Mouse (Mus musculus) neural tube, embryonic 13.5 days (tissue): ENCODE measurements at regions not wholly inside any gene's neighbourhood (a gene's known extent, or its start where the extent isn't known, plus 50 kb on each side); places are given as distances from the start of the nearest gene placed in this dataset.
"Not testable (repeated sequence)": the region's sequence is repeated elsewhere in the genome, so short reads cannot be mapped to it uniquely, and the experiment has no call there.

Source experiments
- ATAC-seq: fragments of 200-750 bp; cut with Nextera tagmentation; 2 replicates; pipeline ENCODE4 v1.8.0; 2017; ENCODE audit warnings: low read depth, mild to moderate bottlenecking, moderate TSS enrichment, moderate library complexity
- H3K27ac ChIP-seq: fragments of 300-500 bp; sonication (generic); replicated peaks from 2 replicates; pipeline ENCODE4 v1.5.1; 2015; ENCODE audit warnings: moderate library complexity, mild to moderate bottlenecking, inconsistent platforms
- H3K27me3 ChIP-seq: fragments of 300-500 bp; sonication (generic); 2 replicates; pipeline ENCODE4 v1.6.1; 2015; ENCODE audit warnings: mild to moderate bottlenecking, inconsistent platforms
- H3K36me3 ChIP-seq: fragments of 300-500 bp; sonication (generic); 2 replicates; pipeline ENCODE4 v1.6.1; 2015; ENCODE audit warnings: mild to moderate bottlenecking, inconsistent platforms
- H3K4me1 ChIP-seq: fragments of 300-500 bp; sonication (generic); replicated peaks from 2 replicates; pipeline ENCODE4 v1.6.1; 2015; ENCODE audit warnings: inconsistent platforms
- H3K4me2 ChIP-seq: fragments of 300-500 bp; sonication (generic); 2 replicates; pipeline ENCODE4 v1.6.1; 2015; ENCODE audit warnings: inconsistent platforms, mild to moderate bottlenecking, moderate library complexity
- H3K4me3 ChIP-seq: fragments of 300-500 bp; sonication (generic); 2 replicates; pipeline ENCODE4 v1.5.1; 2015; ENCODE audit warnings: mild to moderate bottlenecking, inconsistent platforms
- H3K9ac ChIP-seq: fragments of 300-500 bp; sonication (generic); 2 replicates; pipeline ENCODE4 v1.6.1; 2015; ENCODE audit warnings: moderate library complexity, mild to moderate bottlenecking, inconsistent platforms
- H3K9me3 ChIP-seq: fragments of 300-500 bp; sonication (generic); 2 replicates; pipeline ENCODE4 v1.6.1; 2016; ENCODE audit warnings: inconsistent platforms
- WGBS: fragments of 180-500 bp; shearing (Covaris S2); methylation state at CpG from one replicate; pipeline ENCODE4 v1.1.7; 2015; 5-methylcytosine and 5-hydroxymethylcytosine counted together

GRCm38 (mm10) chr6:16365450-16365849 lies 532.8 kb downstream of the Tfec start:
- no peaks in the 10 kb centered on the region for H3K4me1 ChIP-seq
- no peaks in the 10 kb centered on the region for H3K36me3 ChIP-seq
- no peaks in the 10 kb centered on the region for H3K9me3 ChIP-seq
- no peaks in the 10 kb centered on the region for H3K27me3 ChIP-seq
- H3K9ac ChIP-seq = no peak overlapping the region
- no peak overlapping the region for H3K4me2 ChIP-seq
- ATAC-seq = no peak
- 91% methylated on average over 1 of the region's 1 CpGs for WGBS
- H3K27ac ChIP-seq = no peak overlapping the region
- H3K4me3 ChIP-seq = no peak overlapping the region

GRCm38 (mm10) chr6:16362057-16362456 lies 536.2 kb downstream of the Tfec start:
- no peaks in the 10 kb centered on the region for H3K9me3 ChIP-seq
- 48% methylated on average over 4 of the region's 4 CpGs for WGBS
- no peak for ATAC-seq
- H3K27ac ChIP-seq = no peak overlapping the region
- H3K9ac ChIP-seq = no peak overlapping the region
- no peaks in the 10 kb centered on the region for H3K27me3 ChIP-seq
- H3K4me2 ChIP-seq = no peak overlapping the region
- H3K4me1 ChIP-seq = no peaks in the 10 kb centered on the region
- no peak overlapping the region for H3K4me3 ChIP-seq
- H3K36me3 ChIP-seq = no peaks in the 10 kb centered on the region

DNA sequence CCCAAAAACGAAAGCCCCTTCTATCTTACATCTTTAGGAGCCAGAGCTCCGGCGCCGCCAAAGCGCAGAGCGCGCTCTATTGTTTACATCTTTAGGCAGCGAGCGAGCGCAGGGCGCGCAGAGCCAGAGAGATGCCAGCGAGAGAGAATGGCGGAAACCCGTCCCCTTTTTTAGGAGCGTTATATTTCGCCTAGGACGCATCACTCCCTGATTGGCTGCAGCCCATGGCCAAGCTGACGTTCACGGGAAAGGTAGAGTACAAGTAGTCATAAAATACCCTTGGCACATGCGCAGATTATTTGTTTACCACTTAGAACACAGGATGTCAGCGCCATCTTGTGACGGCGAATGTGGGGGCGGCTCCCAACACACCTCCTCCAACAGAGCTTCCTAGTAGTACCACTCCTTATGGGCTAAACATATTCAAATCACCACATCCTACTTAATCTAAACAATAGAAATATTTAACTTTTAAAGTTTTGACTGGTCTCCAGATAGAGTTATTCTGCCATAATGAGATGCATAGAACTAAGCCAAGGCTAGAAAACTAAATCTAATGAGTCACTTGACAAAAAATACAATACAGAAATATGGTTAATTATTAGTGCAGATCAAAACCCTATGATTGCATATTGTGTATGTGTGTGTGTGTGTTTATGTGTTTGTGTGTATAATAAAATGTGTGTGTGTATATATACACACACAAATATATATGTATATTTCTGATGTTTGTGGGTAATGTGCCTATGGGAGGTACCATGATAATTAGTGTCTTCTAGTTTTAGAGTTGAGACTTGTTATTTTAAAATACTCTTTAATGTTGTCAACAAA lies 538.1 kb downstream of the Tfec start:
- Histone ChIP-seq H3K4me2 (0 out of 2 replicates have a peak overlapping the region, but pooled peaks have one; percentile 42), H3K4me3 (peak overlapping the region; percentile 31)
- not testable (repeated sequence) for H3K9me3 ChIP-seq, H3K36me3 ChIP-seq, H3K9ac ChIP-seq, H3K4me1 ChIP-seq, H3K27ac ChIP-seq, H3K27me3 ChIP-seq
- peak; percentile 86 for ATAC-seq
- WGBS = 40% methylated on average over 24 of the region's 25 CpGs

GRCm38 (mm10) chr6:16359464-16359863 lies 538.8 kb downstream of the Tfec start:
- Histone ChIP-seq H3K27me3 (no peaks in the 10 kb centered on the region), H3K9ac (0 out of 2 replicates have a peak overlapping the region, but pooled peaks have one; percentile 31), H3K36me3 (no peaks in the 10 kb centered on the region), H3K4me2 (peak overlapping the region; percentile 42), H3K9me3 (no peaks in the 10 kb centered on the region), H3K4me3 (peak overlapping the region; percentile 31), H3K27ac (no peak overlapping the region), H3K4me1 (no peaks in the 10 kb centered on the region)
- 52% methylated on average over 6 of the region's 7 CpGs for WGBS
- peak; percentile 69 for ATAC-seq

GRCm38 (mm10) chr6:16333638-16334037 lies 564.6 kb downstream of the Tfec start:
- Histone ChIP-seq H3K27me3 (no peaks in the 10 kb centered on the region), H3K4me3 (no peak overlapping the region), H3K27ac (no peak overlapping the region), H3K4me1 (no peaks in the 10 kb centered on the region), H3K36me3 (no peaks in the 10 kb centered on the region), H3K4me2 (no peak overlapping the region), H3K9ac (no peak overlapping the region), H3K9me3 (no peaks in the 10 kb centered on the region)
- no peak for ATAC-seq
- WGBS = 46% methylated on average over 8 of the region's 8 CpGs

GRCm38 (mm10) chr6:16314305-16315010 lies 583.8 kb downstream of the Tfec start:
- H3K4me2 ChIP-seq = no peak overlapping the region
- 89% methylated on average over 15 of the region's 15 CpGs for WGBS
- H3K4me1 ChIP-seq = peaks cover 24% of the 10 kb centered on the region
- no peaks in the 10 kb centered on the region for H3K36me3 ChIP-seq
- H3K4me3 ChIP-seq = no peak overlapping the region
- no peak for ATAC-seq
- H3K9ac ChIP-seq = no peak overlapping the region
- H3K9me3 ChIP-seq = no peaks in the 10 kb centered on the region
- H3K27ac ChIP-seq = no peak overlapping the region
- H3K27me3 ChIP-seq = no peaks in the 10 kb centered on the region

DNA sequence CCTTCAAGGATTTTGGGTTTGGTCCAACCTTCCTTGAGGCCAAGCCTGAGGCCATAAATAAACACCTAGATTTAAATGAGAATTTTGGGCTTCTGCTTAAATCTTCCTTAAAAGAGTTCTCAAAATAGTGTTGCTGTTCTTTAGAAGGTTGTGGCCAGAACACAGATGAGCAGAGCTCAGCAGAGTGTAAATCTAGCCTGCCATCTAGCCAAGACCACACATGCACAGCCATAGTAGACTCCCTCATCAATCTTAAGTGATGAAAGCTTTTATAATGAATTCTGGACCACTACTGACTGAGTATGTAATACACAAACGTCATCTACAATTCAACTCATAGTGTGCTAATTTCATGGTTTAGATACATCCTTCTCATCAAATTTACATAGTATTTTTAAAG lies 585.3 kb downstream of the Tfec start:
- H3K27ac ChIP-seq = no peak overlapping the region
- no peak for ATAC-seq
- WGBS = 7% methylated on average over 1 of the region's 1 CpGs
- H3K4me2 ChIP-seq = no peak overlapping the region
- H3K9ac ChIP-seq = no peak overlapping the region
- no peaks in the 10 kb centered on the region for H3K27me3 ChIP-seq
- no peaks in the 10 kb centered on the region for H3K36me3 ChIP-seq
- H3K9me3 ChIP-seq = no peaks in the 10 kb centered on the region
- peaks cover 20% of the 10 kb centered on the region for H3K4me1 ChIP-seq
- H3K4me3 ChIP-seq = no peak overlapping the region

DNA sequence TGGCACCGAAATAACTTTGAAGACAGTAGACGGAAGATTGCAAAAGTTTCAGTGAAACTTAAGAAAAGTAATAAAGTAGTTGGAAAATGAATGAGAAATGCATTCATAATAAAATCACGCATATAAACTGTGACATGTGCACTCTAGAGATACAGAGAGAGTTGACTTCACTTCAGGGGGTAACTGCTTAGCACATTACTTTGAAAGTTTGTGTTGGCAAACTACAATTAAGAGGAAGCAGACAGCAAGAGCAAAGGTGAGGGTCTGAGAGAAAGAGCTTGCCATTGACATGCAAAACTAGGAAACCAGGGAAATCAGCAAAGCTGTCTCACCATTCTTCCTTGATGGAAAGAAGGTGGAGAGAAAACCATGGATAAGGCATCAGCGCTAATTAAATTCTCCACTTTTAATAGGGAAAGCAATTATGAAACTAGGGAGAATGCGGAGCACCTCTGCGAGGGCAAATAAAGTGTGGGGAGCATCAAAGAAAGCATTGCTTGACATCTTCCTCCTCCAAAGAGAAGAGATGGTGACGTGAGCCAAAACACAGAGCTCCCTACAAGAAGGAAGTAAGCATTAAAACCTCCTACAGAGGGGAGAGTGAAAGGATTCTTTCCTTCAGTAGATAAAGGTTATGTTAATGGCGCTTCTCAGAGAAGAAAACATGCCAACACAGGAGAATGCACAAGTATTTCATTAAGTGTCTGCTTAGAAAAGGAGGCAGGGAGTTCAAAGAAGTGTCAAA lies 563.0 kb downstream of the Mdfic start:
- no peak for ATAC-seq
- Histone ChIP-seq H3K36me3 (no peaks in the 10 kb centered on the region), H3K4me2 (no peak overlapping the region), H3K4me3 (no peak overlapping the region), H3K27me3 (no peaks in the 10 kb centered on the region), H3K4me1 (no peaks in the 10 kb centered on the region), H3K27ac (no peak overlapping the region), H3K9me3 (no peaks in the 10 kb centered on the region), H3K9ac (no peak overlapping the region)
- 49% methylated on average over 8 of the region's 8 CpGs for WGBS

GRCm38 (mm10) chr6:16281938-16282337 lies 561.5 kb downstream of the Mdfic start:
- ATAC-seq = no peak
- no peaks in the 10 kb centered on the region for H3K36me3 ChIP-seq
- no peak overlapping the region for H3K4me2 ChIP-seq
- WGBS = 89% methylated on average over 6 of the region's 6 CpGs
- H3K4me3 ChIP-seq = no peak overlapping the region
- no peak overlapping the region for H3K27ac ChIP-seq
- no peaks in the 10 kb centered on the region for H3K4me1 ChIP-seq
- H3K9me3 ChIP-seq = no peaks in the 10 kb centered on the region
- H3K9ac ChIP-seq = no peak overlapping the region
- H3K27me3 ChIP-seq = no peaks in the 10 kb centered on the region
